Mouse (Mus musculus) megakaryocyte, embryonic 14.5 days (primary cell): ENCODE results near the gene Pla2g4b.

Experiments used
- FLI1 ChIP-seq: IDR thresholded peaks from 2 replicates; pipeline ENCODE4 v1.6.1; 2012; ENCODE audit warnings: low read length, inconsistent platforms, mixed read lengths
- GATA1 ChIP-seq: IDR thresholded peaks from 3 replicates; pipeline ENCODE4 v1.6.1; 2012; ENCODE audit warnings: mixed read lengths, low read length, inconsistent platforms, borderline replicate concordance

DNA sequence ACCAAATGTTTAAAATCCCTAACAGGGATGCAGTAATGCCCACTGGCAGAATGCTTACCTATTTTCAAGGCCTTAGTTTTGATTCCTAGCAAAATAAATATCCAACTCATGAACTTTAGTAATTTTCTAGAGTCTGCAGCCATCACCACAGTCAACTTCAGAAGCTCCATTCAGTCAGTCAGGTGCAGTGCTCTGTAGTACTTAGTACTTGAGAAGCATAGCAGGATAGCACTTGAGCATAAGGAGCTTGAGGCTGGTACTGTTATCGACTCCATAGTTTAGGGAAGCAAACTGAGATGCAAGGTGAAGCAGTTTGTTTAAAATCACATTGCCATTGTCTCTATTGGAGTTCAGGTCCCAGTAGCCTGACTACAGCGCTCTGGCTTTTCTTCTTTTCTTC, 33.5 kb upstream of the Pla2g4b start:
- TF ChIP-seq FLI1 (no peak), GATA1 (no peak)
